Mouse (Mus musculus) embryonic facial prominence, embryonic 10.5 days (tissue): ENCODE data around the gene Ptprn2. TPM values are rescaled to one million over a fixed set of nuclear protein-coding genes. Genes with fewer than 3 reads are reported as not detected.

ENCODE experiments used
- DNase-seq: peaks from one replicate; pipeline ENCODE4 v3.0.0-alpha.2; 2017; ENCODE audit warnings: low spot score
- H3K27ac ChIP-seq: fragments of 300-500 bp; sonication (generic); replicated peaks from 2 replicates; pipeline ENCODE4 v1.5.1; 2016; ENCODE audit warnings: mild to moderate bottlenecking
- H3K27me3 ChIP-seq: fragments of 300-500 bp; sonication (generic); replicated peaks from 2 replicates; pipeline ENCODE4 v1.6.1; 2016; ENCODE audit warnings: low read depth, mild to moderate bottlenecking; ENCODE audit not compliant: poor library complexity, severe bottlenecking
- H3K36me3 ChIP-seq: fragments of 300-500 bp; sonication (generic); replicated peaks from 2 replicates; pipeline ENCODE4 v1.6.1; 2016; ENCODE audit warnings: mild to moderate bottlenecking, moderate library complexity
- H3K4me1 ChIP-seq: fragments of 300-500 bp; sonication (generic); 2 replicates; pipeline ENCODE4 v1.6.1; 2016
- H3K4me3 ChIP-seq: fragments of 300-500 bp; sonication (generic); 2 replicates; pipeline ENCODE4 v1.5.1; 2016; ENCODE audit warnings: mild to moderate bottlenecking, moderate library complexity
- H3K9me3 ChIP-seq: fragments of 300-500 bp; sonication (generic); 2 replicates; pipeline ENCODE4 v1.6.1; 2016; ENCODE audit warnings: mild to moderate bottlenecking
- WGBS: fragments of 180-500 bp; shearing (Covaris S2); methylation state at CpG from one replicate; pipeline ENCODE4 v1.1.7; 2016; 5-methylcytosine and 5-hydroxymethylcytosine counted together
- polyA plus RNA-seq: library from polyadenylated mRNA; unstranded; fragments of >200 nt; fragmentation: Nextera tagmentation; extraction: Ambion mirVana; gene quantifications from 2 replicates; pipeline ENCODE4 v1.2.1, GENCODE M21; 2016

Gene Ptprn2
- polyA plus RNA-seq, 1 experiment from 2014 or later = 1.4 TPM

DNA sequence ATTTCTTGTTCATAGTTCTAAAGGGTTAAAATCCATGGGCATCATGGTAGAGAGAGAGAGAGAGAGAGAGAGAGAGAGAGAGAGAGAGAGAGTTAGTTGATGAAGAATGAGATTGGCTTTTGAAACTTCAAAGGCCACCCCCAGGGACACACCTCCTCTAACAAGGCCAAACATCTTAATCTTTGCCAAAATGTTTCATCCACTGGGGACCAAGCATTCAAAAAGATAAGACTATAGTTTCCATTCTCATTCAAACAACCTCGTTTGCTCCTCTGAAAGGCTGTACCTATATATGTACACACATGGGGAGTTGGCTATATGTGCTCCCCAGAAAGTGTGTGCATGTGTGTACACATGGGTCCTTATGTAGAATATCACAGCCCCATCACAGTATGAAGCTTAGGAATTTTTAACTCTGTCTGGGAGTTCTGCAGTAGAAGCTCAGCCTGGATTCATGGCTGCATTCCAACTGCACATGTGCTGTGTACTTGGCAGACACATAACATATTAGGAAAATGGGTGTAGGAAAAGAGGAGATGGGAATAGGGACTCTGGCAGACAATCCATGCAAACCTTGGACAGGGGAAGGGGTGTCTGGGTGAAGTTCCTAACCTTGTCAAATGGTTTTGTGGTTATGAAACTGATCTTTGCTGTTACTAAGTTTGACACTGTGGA, 600.3 kb downstream of the Ptprn2 start:
- 77% methylated on average over 1 of the region's 1 CpGs for WGBS
- DNase-seq = no peak
- no peak overlapping the region for H3K27ac ChIP-seq
- H3K4me3 ChIP-seq = no peak overlapping the region
- H3K4me1 ChIP-seq = peaks cover 12% of the 10 kb centered on the region
- H3K36me3 ChIP-seq = no peaks in the 10 kb centered on the region
- no peaks in the 10 kb centered on the region for H3K9me3 ChIP-seq
- no peaks in the 10 kb centered on the region for H3K27me3 ChIP-seq

GRCm38 (mm10) chr12:117092345-117093107, 607.0 kb downstream of the Ptprn2 start:
- Histone ChIP-seq H3K27ac (no peak overlapping the region), H3K36me3 (no peaks in the 10 kb centered on the region), H3K4me3 (no peak overlapping the region), H3K4me1 (no peaks in the 10 kb centered on the region), H3K27me3 (no peaks in the 10 kb centered on the region), H3K9me3 (no peaks in the 10 kb centered on the region)
- 91% methylated on average over 4 of the region's 4 CpGs for WGBS
- DNase-seq = no peak

DNA sequence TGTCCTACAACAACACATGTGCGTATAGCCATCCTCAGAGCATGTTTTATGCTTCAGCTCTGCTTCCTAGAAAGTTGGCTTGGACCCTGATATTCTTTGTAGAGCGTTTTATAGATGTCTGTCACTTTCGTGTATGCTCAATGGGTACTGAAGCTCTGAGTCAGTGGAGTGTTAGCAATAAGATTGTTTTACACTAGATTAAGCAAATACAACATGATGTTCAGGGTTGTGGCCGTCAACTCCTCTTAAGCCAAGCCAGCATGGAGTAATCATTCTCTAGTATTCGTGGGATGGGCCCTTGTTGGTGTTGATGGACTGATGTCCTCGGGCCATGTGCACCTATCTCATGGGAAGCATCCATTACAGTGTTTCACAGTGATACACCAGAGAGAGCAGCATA, 610.4 kb downstream of the Ptprn2 start:
- no peak for DNase-seq
- no peaks in the 10 kb centered on the region for H3K9me3 ChIP-seq
- H3K27ac ChIP-seq = no peak overlapping the region
- H3K4me1 ChIP-seq = peaks cover 8% of the 10 kb centered on the region
- 77% methylated on average over 6 of the region's 6 CpGs for WGBS
- H3K36me3 ChIP-seq = no peaks in the 10 kb centered on the region
- H3K27me3 ChIP-seq = no peaks in the 10 kb centered on the region
- no peak overlapping the region for H3K4me3 ChIP-seq

DNA sequence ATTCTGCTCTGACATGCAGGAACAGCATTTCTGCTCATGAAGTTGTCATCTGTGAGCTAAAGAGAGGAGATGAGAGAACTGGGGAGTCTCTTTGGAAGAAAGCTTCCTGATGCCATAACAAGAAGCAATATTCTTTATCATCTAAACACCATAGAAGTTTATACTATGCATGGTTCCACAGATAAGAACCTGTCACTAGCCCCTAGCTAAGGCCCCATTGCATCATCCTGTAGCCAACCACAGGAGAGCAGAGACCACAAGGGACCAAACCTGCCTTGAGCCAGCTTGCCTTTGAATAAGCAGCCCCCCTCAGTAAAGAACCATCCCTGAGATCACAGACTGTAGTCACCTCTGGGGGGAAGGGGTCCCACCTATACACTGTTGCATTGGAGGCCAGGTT, 612.8 kb downstream of the Ptprn2 start:
- H3K4me1 ChIP-seq = peaks cover 8% of the 10 kb centered on the region
- no peaks in the 10 kb centered on the region for H3K27me3 ChIP-seq
- no peak overlapping the region for H3K4me3 ChIP-seq
- no peaks in the 10 kb centered on the region for H3K9me3 ChIP-seq
- H3K36me3 ChIP-seq = no peaks in the 10 kb centered on the region
- H3K27ac ChIP-seq = no peak overlapping the region
- DNase-seq = no peak

- Histone ChIP-seq H3K27me3 (peaks cover 6% of the 10 kb centered on the region; the same call in 1 of the 2 replicates), H3K4me1 (peaks cover 16% of the 10 kb centered on the region), H3K27ac (no peak overlapping the region), H3K36me3 (no peaks in the 10 kb centered on the region), H3K9me3 (no peaks in the 10 kb centered on the region), H3K4me3 (0 out of 2 replicates have a peak overlapping the region, but pooled peaks have one; percentile 2)
- no peak for DNase-seq
- WGBS = 41% methylated on average over 4 of the region's 4 CpGs
Measured at GRCm38 (mm10) chr12:117106696-117107095, 621.2 kb downstream of the Ptprn2 start.

DNA sequence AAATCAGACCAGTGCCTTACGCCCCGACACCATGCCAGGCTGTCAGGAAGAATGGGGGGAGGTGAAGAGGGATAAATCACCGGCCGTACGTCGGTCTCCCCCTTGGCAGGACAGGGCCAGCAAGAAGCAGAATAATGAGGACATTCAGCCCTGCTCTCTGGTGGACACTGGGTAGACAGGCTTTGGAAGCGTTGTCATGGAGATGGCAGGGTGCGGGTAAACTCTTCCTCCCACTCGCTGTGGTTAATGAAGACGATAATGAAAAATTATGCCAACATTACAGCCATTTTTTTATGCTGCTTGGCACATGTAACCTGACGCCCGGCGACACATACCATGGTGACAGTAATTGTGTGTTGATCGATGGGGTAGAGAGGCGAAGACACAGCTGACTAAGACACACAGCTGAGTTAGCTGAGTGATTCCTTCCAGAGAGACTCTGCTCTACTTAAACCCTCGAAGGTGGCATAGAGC, 621.7 kb downstream of the Ptprn2 start:
- H3K4me3 ChIP-seq = peak overlapping the region; percentile 2; the same call in 1 of the 2 replicates
- peak; percentile 45 for DNase-seq
- WGBS = 29% methylated on average over 16 of the region's 16 CpGs
- no peaks in the 10 kb centered on the region for H3K9me3 ChIP-seq
- H3K27me3 ChIP-seq = peaks cover 6% of the 10 kb centered on the region; the same call in 1 of the 2 replicates
- H3K4me1 ChIP-seq = peaks cover 16% of the 10 kb centered on the region
- no peak overlapping the region; the same call in 1 of the 2 replicates for H3K27ac ChIP-seq
- no peaks in the 10 kb centered on the region for H3K36me3 ChIP-seq

DNA sequence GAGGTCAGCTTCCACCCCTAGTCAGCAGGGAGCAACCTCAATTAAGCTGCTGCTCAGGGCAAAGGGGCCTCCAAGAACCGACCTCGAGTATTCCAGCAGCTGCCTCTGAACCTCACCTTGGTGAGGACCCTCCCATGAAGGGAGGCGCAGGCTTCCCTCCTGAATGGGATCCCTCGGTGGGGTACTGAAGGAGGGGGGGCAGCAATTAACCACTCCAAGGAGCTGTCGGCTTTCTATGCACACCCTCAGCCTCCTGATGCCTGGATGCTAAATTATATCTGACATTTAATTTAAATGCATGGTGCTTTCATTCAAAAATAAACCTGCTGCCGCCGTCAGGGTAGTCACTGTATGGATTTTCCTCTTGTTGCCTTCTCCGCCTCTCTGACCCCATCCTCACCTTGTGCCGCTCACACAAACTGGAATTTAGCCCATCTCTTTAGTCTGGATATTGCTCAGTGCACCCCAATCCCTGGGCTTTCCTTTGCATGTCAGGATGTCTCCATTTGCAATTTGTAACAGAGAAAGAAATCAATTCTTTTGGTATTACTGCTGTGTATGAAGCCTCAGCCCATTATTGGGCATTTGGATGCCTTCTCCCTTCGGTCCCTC, 629.8 kb downstream of the Ptprn2 start:
- H3K4me3 ChIP-seq = no peak overlapping the region
- 64% methylated on average over 10 of the region's 10 CpGs for WGBS
- no peak overlapping the region for H3K27ac ChIP-seq
- 0 out of 2 replicates have a peak, but pooled peaks cover 6% of the 10 kb centered on the region for H3K27me3 ChIP-seq
- H3K9me3 ChIP-seq = no peaks in the 10 kb centered on the region
- H3K36me3 ChIP-seq = no peaks in the 10 kb centered on the region
- DNase-seq = no peak
- H3K4me1 ChIP-seq = peaks cover 3% of the 10 kb centered on the region; the same call in 1 of the 2 replicates

- WGBS = 89% methylated on average over 3 of the region's 3 CpGs
- Histone ChIP-seq H3K36me3 (no peaks in the 10 kb centered on the region), H3K4me3 (no peak overlapping the region), H3K9me3 (no peaks in the 10 kb centered on the region), H3K4me1 (no peaks in the 10 kb centered on the region), H3K27me3 (no peaks in the 10 kb centered on the region; the same call in 1 of the 2 replicates), H3K27ac (no peak overlapping the region)
- no peak for DNase-seq
Measured at GRCm38 (mm10) chr12:117127078-117127477, 641.6 kb downstream of the Ptprn2 start.

GRCm38 (mm10) chr12:117127485-117127884, 642.0 kb downstream of the Ptprn2 start:
- no peaks in the 10 kb centered on the region for H3K9me3 ChIP-seq

DNA sequence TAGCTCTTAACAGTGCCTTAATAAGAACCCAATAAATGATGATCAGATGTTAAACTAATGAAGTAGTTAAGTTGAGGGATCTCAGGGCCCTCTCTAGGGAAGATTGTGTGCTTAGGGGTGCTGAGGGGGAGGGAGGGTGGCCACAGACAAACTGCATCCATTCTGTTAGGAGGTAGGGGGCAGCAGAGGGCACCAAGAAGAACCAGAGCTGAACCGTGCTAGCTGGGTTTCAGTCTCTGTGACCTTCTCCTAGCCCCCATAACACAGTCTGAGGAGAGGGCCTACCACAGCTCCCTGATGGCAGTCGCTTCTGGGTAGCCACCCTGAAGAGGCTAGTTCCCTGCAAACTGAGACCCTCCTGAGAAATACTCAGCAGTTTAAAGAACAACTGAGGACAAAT, 646.6 kb downstream of the Ptprn2 start:
- Histone ChIP-seq H3K27me3 (no peaks in the 10 kb centered on the region; the same call in 1 of the 2 replicates), H3K36me3 (no peaks in the 10 kb centered on the region), H3K27ac (no peak overlapping the region), H3K4me3 (no peak overlapping the region), H3K4me1 (no peaks in the 10 kb centered on the region), H3K9me3 (no peaks in the 10 kb centered on the region)
- DNase-seq = peak; percentile 42
- 10% methylated on average over 2 of the region's 2 CpGs for WGBS

More at GRCm38 (mm10) chr12:117127485-117127884, 642.0 kb downstream of the Ptprn2 start:
- Histone ChIP-seq H3K4me3 (no peak overlapping the region), H3K27ac (no peak overlapping the region), H3K36me3 (no peaks in the 10 kb centered on the region), H3K4me1 (no peaks in the 10 kb centered on the region), H3K27me3 (no peaks in the 10 kb centered on the region; the same call in 1 of the 2 replicates)
- DNase-seq = no peak
- 86% methylated on average over 6 of the region's 6 CpGs for WGBS

DNA sequence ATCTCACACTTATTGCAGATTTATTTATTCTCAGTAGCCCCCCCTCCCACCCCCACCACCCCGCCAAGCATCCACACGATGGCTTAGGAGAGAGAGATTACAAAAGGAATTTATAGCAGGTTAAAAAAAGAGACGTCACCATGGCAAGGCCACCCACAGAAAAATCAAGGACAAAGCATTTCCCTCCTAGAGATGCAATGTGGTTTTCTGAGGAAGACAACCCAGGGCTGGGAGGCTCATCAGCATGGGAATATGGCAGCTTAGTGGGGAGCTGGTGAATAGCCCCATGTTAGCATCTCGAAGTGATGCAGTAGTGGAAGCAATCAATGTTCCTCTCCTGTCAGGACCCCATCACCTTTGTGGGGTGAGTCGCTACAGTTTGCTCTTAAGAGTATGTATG, 649.7 kb downstream of the Ptprn2 start:
- Histone ChIP-seq H3K27ac (no peak overlapping the region), H3K4me3 (no peak overlapping the region), H3K27me3 (no peaks in the 10 kb centered on the region), H3K9me3 (no peaks in the 10 kb centered on the region), H3K36me3 (no peaks in the 10 kb centered on the region), H3K4me1 (no peaks in the 10 kb centered on the region)
- WGBS = 81% methylated on average over 5 of the region's 5 CpGs
- no peak for DNase-seq

DNA sequence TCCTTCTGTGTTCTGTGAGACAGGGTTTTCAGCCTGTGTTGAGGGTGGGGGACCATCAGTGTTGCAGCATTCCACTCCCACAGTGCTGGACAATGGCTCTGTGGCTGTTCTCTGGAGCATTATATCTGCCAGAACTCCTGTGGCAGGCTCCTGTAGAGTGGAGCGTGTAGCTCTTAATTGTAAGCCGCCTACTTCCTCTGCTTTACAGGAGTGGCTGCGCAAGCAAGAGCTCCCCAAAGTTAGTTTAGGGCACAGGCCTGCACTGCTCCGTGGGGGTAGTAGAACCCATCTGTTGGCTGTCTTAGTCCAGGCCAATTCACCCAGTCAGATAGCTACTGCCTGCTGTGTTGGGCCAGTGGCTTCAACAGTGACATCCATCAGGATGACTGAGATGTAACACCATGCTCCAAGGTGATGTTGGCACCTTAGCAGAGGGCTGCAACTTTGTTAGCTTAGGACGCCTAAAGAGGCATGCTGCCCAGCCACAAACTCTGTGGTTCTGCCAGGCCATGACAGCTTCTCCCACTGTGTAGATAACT, 651.0 kb downstream of the Ptprn2 start:
- WGBS = 73% methylated on average over 5 of the region's 5 CpGs
- H3K9me3 ChIP-seq = no peaks in the 10 kb centered on the region
- no peak overlapping the region for H3K27ac ChIP-seq
- no peak overlapping the region for H3K4me3 ChIP-seq
- no peaks in the 10 kb centered on the region for H3K36me3 ChIP-seq
- no peaks in the 10 kb centered on the region for H3K27me3 ChIP-seq
- H3K4me1 ChIP-seq = no peaks in the 10 kb centered on the region
- no peak for DNase-seq
